Mouse (Mus musculus): ENCODE results near the gene Rtp4.
A peak's percentile ranks its signal among the peaks of the same experiment; 100 is the strongest.

Rtp4 gene

GRCm38 (mm10) chr16:23597968-23598367, 77.9 kb downstream of the Rtp4 start:
- TF ChIP-seq GATA4 (IDR thresholded peaks at IDR 0.05; ENCODE audit: insufficient replicate concordance, low read length): no peak

DNA sequence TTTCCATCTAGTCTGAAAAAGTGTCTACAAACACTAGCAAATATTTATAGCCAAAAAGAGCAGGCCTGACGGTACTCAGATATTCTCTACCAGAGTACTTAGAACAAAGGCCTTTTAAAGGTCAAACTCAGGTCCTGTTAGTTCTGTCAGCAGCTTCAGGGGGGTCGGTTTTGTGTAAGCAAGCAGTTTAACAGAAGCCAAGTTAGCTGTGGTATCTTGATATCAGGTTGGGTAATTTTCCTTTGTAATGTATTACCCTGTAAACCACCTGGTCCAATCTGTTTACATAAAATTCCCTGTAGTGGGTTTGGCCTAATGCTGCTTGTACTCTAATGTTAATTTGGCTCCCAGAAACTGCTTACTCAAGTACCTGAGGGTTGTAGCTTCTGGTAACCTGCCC, 86.1 kb downstream of the Rtp4 start:
- peak; percentile 73; the same call in 1 of the 2 replicates for TF ChIP-seq GATA4 (IDR thresholded peaks at IDR 0.05; ENCODE audit: insufficient replicate concordance, low read length)

DNA sequence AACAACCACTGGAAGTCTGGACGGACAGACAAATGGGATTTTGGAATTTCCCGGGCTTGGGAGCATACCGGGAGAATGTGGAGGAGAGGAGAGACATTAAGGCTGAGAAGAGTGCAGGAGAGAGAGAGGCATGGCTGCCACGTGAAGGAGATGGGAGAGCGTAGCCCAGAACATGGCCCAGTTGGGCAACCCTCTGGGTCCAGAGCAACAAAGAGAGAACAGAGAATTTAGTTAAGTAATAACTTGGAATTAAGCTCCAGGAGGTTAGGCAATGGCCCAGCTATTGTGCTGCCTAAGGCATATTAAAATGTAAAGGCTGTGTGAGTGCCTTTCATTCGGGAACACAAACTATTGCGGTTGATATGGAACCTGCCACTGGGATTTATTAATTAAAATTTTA, 86.6 kb downstream of the Rtp4 start:
- no peak for TF ChIP-seq GATA4 (IDR thresholded peaks at IDR 0.05; ENCODE audit: insufficient replicate concordance, low read length)

DNA sequence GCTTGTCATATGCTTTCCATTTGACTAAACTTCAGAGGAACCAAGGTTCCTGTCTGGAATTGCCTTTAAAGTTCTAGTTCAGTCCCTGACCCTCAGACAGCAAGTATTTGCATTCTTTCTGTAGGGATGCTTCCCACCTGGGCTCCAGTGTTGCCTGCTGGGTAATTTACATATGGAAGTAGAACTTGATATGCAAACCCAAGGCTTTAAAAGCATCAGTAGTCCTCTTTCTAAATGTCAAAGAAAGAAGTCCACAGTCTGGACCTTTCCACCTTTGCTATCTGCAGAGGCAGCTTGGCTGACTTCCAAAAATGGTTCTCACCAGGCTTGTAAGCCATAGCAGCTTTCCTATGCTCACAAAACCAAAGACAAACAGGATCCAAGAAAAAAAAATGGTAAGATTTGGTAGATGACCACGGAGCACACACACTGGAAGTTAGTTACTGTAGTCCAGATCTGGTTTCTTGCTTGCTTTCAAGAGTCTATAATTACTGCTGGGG, 87.9 kb downstream of the Rtp4 start:
- TF ChIP-seq GATA4 (IDR thresholded peaks at IDR 0.05; ENCODE audit: insufficient replicate concordance, low read length): peak; percentile 29; the same call in 1 of the 2 replicates

GRCm38 (mm10) chr16:23609748-23610185, 89.7 kb downstream of the Rtp4 start:
- no peak for TF ChIP-seq GATA4 (IDR thresholded peaks at IDR 0.05; ENCODE audit: insufficient replicate concordance, low read length)

GRCm38 (mm10) chr16:23624205-23624604, 104.1 kb downstream of the Rtp4 start:
- TF ChIP-seq GATA4 (IDR thresholded peaks at IDR 0.05; ENCODE audit: insufficient replicate concordance, low read length): no peak

DNA sequence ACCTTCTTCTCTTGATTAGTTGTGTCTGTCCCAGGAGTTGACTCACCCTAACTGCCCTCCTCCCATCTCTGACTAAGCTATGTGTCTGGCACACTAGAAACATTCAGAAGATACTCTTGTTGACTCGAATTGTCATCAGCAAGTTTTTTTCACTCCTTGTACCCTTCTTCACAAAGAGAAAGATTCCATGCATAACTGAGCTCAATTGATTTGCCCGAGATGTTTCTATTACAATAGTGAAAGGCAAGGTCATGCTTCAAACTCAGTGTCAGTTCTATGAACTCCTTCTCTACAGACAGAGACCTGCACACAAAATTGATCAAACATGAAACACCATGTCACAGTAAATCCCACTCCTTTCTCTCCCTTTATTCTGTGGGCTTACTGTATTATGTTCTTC, 111.4 kb downstream of the Rtp4 start:
- TF ChIP-seq GATA4 (IDR thresholded peaks at IDR 0.05; ENCODE audit: insufficient replicate concordance, low read length): no peak

DNA sequence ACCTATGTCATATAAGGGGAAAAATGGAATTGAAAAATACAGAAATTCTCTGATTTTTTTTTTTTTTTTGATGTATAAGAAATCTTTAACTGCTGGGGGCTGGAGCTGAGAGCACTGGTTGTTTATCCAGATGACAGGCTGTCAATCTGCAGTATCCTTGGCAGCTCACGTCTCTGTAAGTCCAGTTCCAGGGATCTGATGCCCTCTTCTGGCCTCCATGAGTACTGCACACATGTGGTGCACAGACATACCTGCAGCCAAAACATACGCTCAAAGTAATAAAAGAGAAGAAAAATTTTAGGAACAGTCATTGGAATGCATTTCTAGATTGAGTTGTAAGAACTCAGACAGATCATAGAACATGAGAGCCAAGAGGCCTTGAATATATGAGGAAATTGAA, 112.6 kb downstream of the Rtp4 start:
- TF ChIP-seq GATA4 (IDR thresholded peaks at IDR 0.05; ENCODE audit: insufficient replicate concordance, low read length): no peak

DNA sequence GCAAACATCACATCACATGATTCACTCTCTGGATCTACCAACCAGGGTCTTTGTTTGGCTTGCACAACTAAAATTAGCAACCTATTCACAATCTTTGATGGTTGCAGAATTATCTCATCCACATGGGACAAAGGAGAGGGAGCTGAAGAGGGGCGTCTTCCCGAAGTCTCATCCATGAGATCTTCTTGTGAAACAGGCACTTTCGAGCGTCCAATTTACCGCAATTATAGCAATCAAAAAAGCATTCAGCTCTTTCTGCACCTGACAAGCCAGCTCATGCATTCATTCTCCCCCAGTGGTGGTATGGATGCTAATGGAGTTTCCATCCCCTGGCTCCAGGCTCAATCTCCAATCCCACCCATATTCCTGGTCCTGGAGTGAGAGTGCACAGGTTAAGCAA, 132.9 kb downstream of the Rtp4 start:
- no peak for TF ChIP-seq GATA4 (IDR thresholded peaks at IDR 0.05; ENCODE audit: insufficient replicate concordance, low read length)

- TF ChIP-seq GATA4 (IDR thresholded peaks at IDR 0.05; ENCODE audit: insufficient replicate concordance, low read length): no peak
Measured at GRCm38 (mm10) chr16:23653479-23653878, 133.4 kb downstream of the Rtp4 start.

DNA sequence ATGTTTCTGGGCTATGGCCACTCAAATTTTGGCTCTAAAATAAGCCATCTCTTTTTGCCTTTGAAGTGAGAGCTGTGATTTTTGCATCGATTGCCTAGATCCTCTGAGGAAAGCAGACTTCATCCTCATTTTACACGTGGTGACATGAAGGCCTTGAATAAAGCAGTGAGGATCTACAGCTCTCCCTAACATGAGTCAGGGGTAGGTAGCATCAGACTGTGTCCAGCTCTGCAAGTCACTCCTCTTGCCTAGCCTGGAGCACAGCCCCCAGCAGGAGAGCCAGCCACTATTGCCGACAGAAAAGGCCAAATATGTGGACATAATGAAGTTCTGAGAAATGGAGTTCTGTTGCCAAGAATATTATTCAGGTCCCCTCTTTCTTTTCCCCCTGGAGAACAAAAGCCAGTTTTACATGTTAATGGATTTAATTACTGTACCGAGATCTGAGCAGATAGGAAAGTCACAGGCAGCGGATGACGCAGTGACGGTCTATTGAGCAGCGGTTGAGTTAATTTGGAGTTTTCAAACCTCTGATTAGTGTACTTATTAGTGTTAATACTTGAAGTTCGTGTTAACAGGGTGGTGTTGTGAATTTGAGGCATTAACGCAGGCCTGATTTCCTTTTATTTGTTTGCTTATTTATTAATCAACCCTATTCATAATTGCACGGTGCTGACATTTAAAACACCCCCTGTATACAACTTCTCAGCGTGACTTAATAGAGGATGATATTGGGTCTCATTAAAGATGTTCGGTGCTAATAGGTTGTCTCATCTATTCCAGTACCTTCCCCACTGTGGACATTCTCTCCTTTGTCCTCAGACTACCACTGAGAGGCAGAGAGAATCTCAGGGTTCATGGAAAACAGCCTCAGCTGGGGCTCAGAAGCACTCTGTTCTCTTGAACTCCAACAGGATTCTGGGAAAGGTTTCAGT, 139.8 kb downstream of the Rtp4 start:
- TF ChIP-seq GATA4 (IDR thresholded peaks at IDR 0.05; ENCODE audit: insufficient replicate concordance, low read length): no peak

Data from liver, adult (tissue).